Mouse (Mus musculus) frontal cortex, postnatal 14 days (tissue): ENCODE measurements around the gene St14.
"Not testable (repeated sequence)": the region's sequence is repeated elsewhere in the genome, so short reads cannot be mapped to it uniquely, and the experiment has no call there.

Source experiments
- DNase-seq, 2 experiments: peaks; one replicate each; pipeline ENCODE4 v3.0.0; 2022; ENCODE audit warnings: low spot score in 2 of 2

The St14 gene

DNA sequence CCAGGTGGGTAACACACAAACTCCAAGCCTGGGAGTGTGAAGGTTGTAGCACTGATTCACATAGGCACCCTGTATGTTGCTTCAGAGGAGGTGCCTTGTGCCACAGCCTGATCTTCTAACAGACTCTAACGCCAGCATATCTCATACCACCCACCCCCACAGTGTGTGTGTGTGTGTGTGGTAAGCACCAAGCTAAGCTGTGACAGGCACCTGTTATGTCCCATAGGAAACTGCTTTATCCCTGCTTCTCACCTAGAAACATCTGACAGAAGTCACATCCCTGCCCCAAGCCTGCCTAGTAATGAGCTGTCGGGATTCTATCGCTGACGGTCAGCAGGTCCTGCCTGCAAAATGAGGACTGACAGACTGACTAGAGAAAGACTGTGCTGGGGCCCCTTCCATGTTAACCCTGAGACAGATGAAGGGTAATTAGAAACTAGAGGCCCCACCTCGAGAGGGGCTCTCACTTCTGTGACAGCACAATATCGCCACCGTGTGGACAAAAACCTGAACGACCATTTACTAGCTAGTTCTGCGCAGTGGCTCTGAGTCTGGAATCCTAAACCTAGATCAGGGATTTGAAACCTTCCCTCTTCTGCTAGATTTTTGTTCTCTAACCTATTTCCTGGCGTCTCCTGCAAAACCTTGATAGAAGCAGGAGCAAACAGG lies 45.4 kb downstream of the St14 start:
- DNase-seq: peak in 1 of 2 experiments; percentile 73

DNA sequence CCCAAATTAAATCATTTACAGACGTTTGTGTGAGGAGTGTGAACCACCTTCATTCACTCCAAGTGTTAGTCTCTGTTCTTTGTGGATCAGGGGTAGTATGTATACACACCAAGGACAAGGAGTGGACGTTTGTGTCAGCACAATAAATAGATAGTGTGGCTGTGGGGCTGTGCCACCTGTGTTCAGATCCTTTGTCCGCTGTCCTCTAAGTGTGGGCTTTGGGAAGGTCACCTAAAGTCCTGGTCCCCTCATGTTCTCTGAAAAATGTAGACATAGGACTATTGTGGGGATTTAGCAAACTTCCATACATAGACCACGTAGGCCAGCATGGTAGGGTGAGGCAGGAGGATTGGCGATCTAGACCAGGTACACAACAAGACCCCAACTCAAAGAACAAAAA lies 46.1 kb downstream of the St14 start:
- DNase-seq: no peak

DNA sequence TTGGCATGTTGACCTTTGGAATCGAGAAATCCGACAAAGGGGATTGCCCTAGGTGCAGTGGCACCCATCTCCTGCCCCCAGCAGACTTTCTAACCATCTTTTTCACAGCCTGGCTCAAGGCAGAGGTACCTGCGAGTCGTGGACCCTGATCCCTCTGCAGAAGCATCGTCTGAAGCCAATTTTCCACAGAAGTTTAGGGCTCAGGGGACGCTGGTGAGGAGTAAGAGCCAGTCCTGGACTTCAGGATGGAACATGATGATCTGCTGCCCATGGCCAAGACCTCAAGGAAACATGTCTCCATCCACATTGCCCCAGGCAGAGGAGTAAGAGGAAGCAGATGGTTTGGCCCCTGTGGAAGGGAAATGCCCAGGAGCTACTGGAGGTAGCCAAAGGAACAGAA lies 48.9 kb downstream of the St14 start:
- no peak for DNase-seq

GRCm38 (mm10) chr9:31082054-31082666 lies 49.5 kb downstream of the St14 start:
- peak in 1 of 2 experiments; percentile 73 for DNase-seq

DNA sequence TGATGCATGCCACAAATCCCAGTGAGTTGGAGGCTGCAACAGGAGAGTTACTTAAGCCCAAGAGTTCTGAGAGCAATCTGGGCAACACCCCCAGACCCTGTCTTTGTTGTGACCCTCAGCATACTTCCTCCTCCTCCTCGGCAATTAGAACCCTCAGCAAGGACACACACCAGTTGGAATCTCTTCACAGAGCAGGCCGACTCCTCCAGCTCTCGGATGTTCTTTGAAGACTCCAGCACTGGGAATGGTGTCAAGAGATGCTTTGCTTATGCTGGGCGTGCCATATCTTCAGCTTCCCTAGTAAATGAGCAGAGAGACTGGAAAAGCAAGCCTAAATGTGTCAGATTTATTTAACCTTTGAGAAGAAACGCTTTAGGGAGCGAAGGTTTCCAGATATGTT lies 50.9 kb downstream of the St14 start:
- no peak for DNase-seq

DNA sequence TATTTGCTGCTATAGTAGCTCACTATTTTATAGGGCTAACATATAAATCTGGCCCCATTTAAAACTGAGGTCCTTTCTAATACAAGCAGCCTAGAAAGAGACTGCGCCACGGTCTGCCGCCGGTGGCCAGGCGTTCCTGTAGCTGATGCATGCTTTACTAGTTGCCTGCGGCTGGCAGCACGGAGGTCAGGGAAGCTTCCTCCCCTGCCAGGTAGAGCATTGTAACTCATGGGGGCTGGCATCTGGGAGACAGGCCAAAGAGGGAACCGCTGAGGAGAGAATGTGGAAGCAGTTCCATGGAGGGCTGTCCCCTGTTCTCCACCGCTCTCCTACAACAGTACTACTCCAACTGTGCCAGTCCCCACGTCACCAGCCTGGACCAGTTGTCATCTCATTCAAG lies 56.8 kb downstream of the St14 start:
- DNase-seq: no peak

DNA sequence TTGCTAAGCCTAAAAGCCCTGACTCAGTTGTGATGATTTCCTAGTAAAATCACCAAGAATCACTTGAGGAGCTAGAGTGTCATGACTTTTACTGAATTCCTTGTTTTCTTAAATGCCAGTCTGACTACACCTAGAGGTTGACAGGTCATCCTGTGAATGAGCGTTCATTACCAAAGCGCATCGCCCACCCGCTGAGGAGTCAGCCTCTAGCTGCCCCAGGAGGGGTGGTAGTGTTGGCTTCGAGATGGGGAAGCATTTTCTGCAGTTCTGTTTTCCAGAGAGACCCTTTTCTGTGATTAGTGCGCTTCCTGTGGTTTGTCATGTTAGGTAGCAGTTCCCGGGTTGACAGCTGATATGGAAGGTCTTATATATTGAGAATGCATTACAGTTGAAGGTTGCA lies 57.9 kb downstream of the St14 start:
- no peak for DNase-seq

DNA sequence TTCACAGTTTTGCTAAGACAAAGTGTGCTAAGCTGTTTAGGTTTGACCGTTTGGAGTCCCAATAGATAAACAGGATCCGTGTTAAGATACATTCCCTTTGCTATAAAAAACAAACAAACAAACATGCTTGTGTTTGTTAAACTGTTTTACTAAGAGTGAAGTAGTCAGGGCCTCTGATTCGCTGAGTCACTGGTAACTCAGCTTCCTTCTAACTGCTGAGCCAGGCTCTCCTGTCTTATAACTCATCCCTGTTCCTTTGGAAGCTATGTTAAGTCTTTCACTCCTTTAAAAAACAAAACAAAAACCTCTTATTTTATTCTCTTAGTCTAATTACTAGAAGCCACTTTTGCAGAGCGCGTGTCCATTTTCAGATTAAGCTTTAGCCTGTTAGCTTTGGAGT lies 59.4 kb downstream of the St14 start:
- no peak for DNase-seq

- no peak for DNase-seq
Observed at GRCm38 (mm10) chr9:31070706-31071105, 60.9 kb downstream of the St14 start.

DNA sequence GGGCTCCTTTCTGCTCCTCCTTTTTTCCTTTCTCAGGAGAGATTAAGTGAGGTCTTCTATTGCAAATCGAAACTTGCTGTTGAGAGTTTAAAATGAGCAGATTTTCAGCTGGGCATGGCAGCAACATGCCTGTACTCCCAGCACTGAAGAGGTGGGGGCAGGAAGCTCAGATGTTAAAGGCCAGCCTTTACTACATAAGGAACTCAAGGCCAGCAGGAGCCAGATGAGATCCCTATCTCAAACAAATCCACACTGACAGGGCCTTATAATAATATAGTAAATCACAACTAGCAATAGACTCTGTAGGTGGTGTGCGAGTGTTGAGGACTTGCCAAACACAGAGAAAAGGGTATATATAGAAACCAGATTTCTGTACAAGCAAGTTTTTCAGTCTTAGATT lies 72.9 kb downstream of the St14 start:
- no peak for DNase-seq

DNA sequence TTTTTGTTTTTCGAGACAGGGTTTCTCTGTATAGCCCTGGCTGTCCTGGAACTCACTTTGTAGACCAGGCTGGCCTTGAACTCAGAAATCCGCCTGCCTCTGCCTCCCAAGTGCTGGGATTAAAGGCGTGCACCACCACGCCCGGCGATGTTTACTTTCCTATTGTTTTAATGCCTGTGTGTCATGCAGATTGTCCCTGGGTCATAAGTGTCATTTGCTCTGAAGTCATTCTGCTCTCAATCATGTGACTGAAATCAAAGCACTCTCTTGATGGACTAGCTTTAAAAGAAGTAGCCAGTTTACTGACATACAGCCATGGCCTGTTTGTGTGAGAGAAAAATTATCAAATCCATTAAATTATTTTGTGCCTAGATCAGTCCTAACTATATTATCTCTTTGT lies 80.1 kb downstream of the St14 start:
- DNase-seq: not testable (repeated sequence)

GRCm38 (mm10) chr9:31050208-31050607 lies 81.4 kb downstream of the St14 start:
- no peak for DNase-seq
